Mouse (Mus musculus): ENCODE results near the gene Fam129b. TPM values are rescaled to one million over a fixed set of nuclear protein-coding genes. Genes with fewer than 3 reads are reported as not detected.
A peak's percentile ranks its signal among the peaks of the same experiment; 100 is the strongest.

The Fam129b gene
- total and polyA plus RNA-seq, 3 experiments = 17.5 to 20.0 TPM; not detected in 1

GRCm38 (mm10) chr2:32870275-32871100 is 5.4 kb upstream of the Fam129b start:
- DNase-seq (ENCODE audit: low read depth, low spot score) = peak; percentile 62
- Histone ChIP-seq H3K27ac (ENCODE audit: control insufficient read depth, low read depth, low read length) (peak overlapping the region; percentile 9; the same call in 1 of the 2 replicates), H3K9me3 (replicated peaks; ENCODE audit: insufficient read depth, low read length) (no peaks in the 10 kb centered on the region), H3K9ac (ENCODE audit: control insufficient read depth, low read depth, low read length, poor library complexity, severe bottlenecking) (peak overlapping the region; percentile 37), H3K79me2 (ENCODE audit: control insufficient read depth, insufficient read depth, low read length, poor library complexity) (no peaks in the 10 kb centered on the region), H3K4me3 (ENCODE audit: control insufficient read depth in 1 of 2, insufficient read depth in 1 of 2, low read depth in 2 of 2, low read length in 2 of 2) (peak overlapping the region; percentile 16 to 20; a peak in 2 of 4 replicates), H3K27me3 (ENCODE audit: control insufficient read depth in 1 of 2, insufficient read depth in 2 of 2, low read length in 2 of 2) (no peaks in the 10 kb centered on the region), H3K36me3 (ENCODE audit: control insufficient read depth in 1 of 2, insufficient read depth in 2 of 2, low read length in 2 of 2) (peaks cover 0 to 12% of the 10 kb centered on the region in 2 experiments; a peak in 2 of 4 replicates), H3K4me1 (ENCODE audit: control insufficient read depth in 1 of 2, insufficient read depth in 2 of 2, low read length in 2 of 2) (peaks cover 7 to 17% of the 10 kb centered on the region in 2 experiments)
- no peak for TF ChIP-seq GATA1 (IDR thresholded peaks at IDR 0.05; ENCODE audit: low read depth, low read length)
- no peak for TF ChIP-seq CTCF (IDR thresholded peaks at IDR 0.05 in 2 of 3, conservative IDR thresholded peaks at IDR 0.05 in 1 of 3; ENCODE audit: control insufficient read depth in 1 of 3, insufficient read depth in 1 of 3, low read depth in 2 of 3, low read length in 3 of 3, poor library complexity in 1 of 3, severe bottlenecking in 1 of 3)
- 0 out of 4 replicates have a peak, but pooled peaks have one; percentile 10 to 32 for TF ChIP-seq EP300 (IDR thresholded peaks at IDR 0.05; ENCODE audit: low read depth in 1 of 2, low read length in 2 of 2)
- TF ChIP-seq MYC (IDR thresholded peaks at IDR 0.05; ENCODE audit: low read depth, low read length) = no peak
- no peak for TF ChIP-seq GABPA (IDR thresholded peaks at IDR 0.05; ENCODE audit: low read depth, low read length)
- TF ChIP-seq BHLHE40 (IDR thresholded peaks at IDR 0.05; ENCODE audit: borderline replicate concordance, low read depth, low read length) = no peak
- peak; percentile 92 for TF ChIP-seq ZNF384 (IDR thresholded peaks at IDR 0.05; ENCODE audit: low read depth, low read length)
- TF ChIP-seq SIN3A (IDR thresholded peaks at IDR 0.05; ENCODE audit: low read length) = no peak
- TF ChIP-seq POLR2A (IDR thresholded peaks at IDR 0.05; ENCODE audit: control insufficient read depth in 1 of 2, insufficient read depth in 1 of 2, low read depth in 1 of 2, low read length in 2 of 2, poor library complexity in 1 of 2) = no peak
- 0 out of 2 replicates have a peak, but pooled peaks have one; percentile 15 for TF ChIP-seq HCFC1 (IDR thresholded peaks at IDR 0.05; ENCODE audit: low read depth, low read length)
- TF ChIP-seq MAX (IDR thresholded peaks at IDR 0.05; ENCODE audit: low read length) = no peak; the same call in 1 of the 2 replicates
- no peak for TF ChIP-seq NELFE (IDR thresholded peaks at IDR 0.05; ENCODE audit: low read depth, low read length)
- no peak for TF ChIP-seq ZMIZ1 (IDR thresholded peaks at IDR 0.05; ENCODE audit: low read depth, low read length)
- 0 out of 2 replicates have a peak, but pooled peaks have one; percentile 33 for TF ChIP-seq MXI1 (IDR thresholded peaks at IDR 0.05; ENCODE audit: low read depth, low read length)
- TF ChIP-seq TCF12 (IDR thresholded peaks at IDR 0.05; ENCODE audit: low read depth, low read length) = no peak
- TF ChIP-seq KAT2A (conservative IDR thresholded peaks at IDR 0.05; ENCODE audit: low read depth, low read length) = no peak
- no peak for TF ChIP-seq RCOR1 (IDR thresholded peaks at IDR 0.05; ENCODE audit: low read depth, low read length)

GRCm38 (mm10) chr2:32874070-32874469 is 1.8 kb upstream of the Fam129b start:
- Histone ChIP-seq H3K27me3 (ENCODE audit: control insufficient read depth in 1 of 2, insufficient read depth in 2 of 2, low read length in 2 of 2) (no peaks in the 10 kb centered on the region), H3K79me2 (ENCODE audit: control insufficient read depth, insufficient read depth, low read length, poor library complexity) (no peaks in the 10 kb centered on the region; the same call in 1 of the 2 replicates), H3K36me3 (ENCODE audit: control insufficient read depth in 1 of 2, insufficient read depth in 2 of 2, low read length in 2 of 2) (peaks cover 0 to 17% of the 10 kb centered on the region in 2 experiments; a peak in 2 of 4 replicates), H3K4me1 (ENCODE audit: control insufficient read depth in 1 of 2, insufficient read depth in 2 of 2, low read length in 2 of 2) (peaks cover 15 to 32% of the 10 kb centered on the region in 2 experiments), H3K9ac (ENCODE audit: control insufficient read depth, low read depth, low read length, poor library complexity, severe bottlenecking) (no peak overlapping the region), H3K4me3 (ENCODE audit: control insufficient read depth in 1 of 2, insufficient read depth in 1 of 2, low read depth in 2 of 2, low read length in 2 of 2) (no peak overlapping the region), H3K27ac (ENCODE audit: control insufficient read depth, low read depth, low read length) (no peak overlapping the region), H3K9me3 (replicated peaks; ENCODE audit: insufficient read depth, low read length) (no peaks in the 10 kb centered on the region)
- no peak for TF ChIP-seq EP300 (IDR thresholded peaks at IDR 0.05; ENCODE audit: low read depth in 1 of 2, low read length in 2 of 2)
- no peak for TF ChIP-seq UBTF (IDR thresholded peaks at IDR 0.05; ENCODE audit: borderline replicate concordance, insufficient read depth, low read depth, low read length)
- TF ChIP-seq NELFE (IDR thresholded peaks at IDR 0.05; ENCODE audit: low read depth, low read length) = no peak
- no peak for TF ChIP-seq GATA1 (IDR thresholded peaks at IDR 0.05; ENCODE audit: low read depth, low read length)
- TF ChIP-seq TBP (IDR thresholded peaks at IDR 0.05; ENCODE audit: low read depth, low read length) = no peak
- no peak for TF ChIP-seq ETS1 (IDR thresholded peaks at IDR 0.05; ENCODE audit: low read depth, low read length)
- no peak for TF ChIP-seq POLR2A (IDR thresholded peaks at IDR 0.05; ENCODE audit: control insufficient read depth in 1 of 2, insufficient read depth in 1 of 2, low read depth in 1 of 2, low read length in 2 of 2, poor library complexity in 1 of 2)
- no peak for TF ChIP-seq ELF1 (IDR thresholded peaks at IDR 0.05; ENCODE audit: low read depth, low read length)
- TF ChIP-seq CHD2 (IDR thresholded peaks at IDR 0.05; ENCODE audit: low read length) = no peak
- no peak for TF ChIP-seq POLR2AphosphoS2 (IDR thresholded peaks at IDR 0.05; ENCODE audit: low read length)
- TF ChIP-seq ZMIZ1 (IDR thresholded peaks at IDR 0.05; ENCODE audit: low read depth, low read length) = no peak
- no peak for DNase-seq (ENCODE audit: low read depth, low spot score)
